Mouse (Mus musculus) right cerebral cortex, adult 18-20 months (tissue): ENCODE measurements around the gene Elmo2.
A peak's percentile ranks its signal among the peaks of the same experiment; 100 is the strongest.

Source experiments
- DNase-seq: peaks from one replicate; pipeline ENCODE4 v3.0.0; 2022; ENCODE audit warnings: mixed read lengths

Elmo2 gene

GRCm38 (mm10) chr2:165326304-165327190, at the start of gene Elmo2:
TSS of gene Elmo2 (minus strand) at chr2:165326479.
- DNase-seq: peak; percentile 98

GRCm38 (mm10) chr2:165376001-165376400, 49.7 kb upstream of the Elmo2 start:
- DNase-seq: no peak

GRCm38 (mm10) chr2:165375478-165375877, 49.2 kb upstream of the Elmo2 start:
- DNase-seq: no peak

GRCm38 (mm10) chr2:165371066-165371465, 44.8 kb upstream of the Elmo2 start:
- DNase-seq: peak; percentile 39

- no peak for DNase-seq
These were observed 44.1 kb upstream of the Elmo2 start for GRCm38 (mm10) chr2:165370348-165370747.

GRCm38 (mm10) chr2:165368496-165368895, 42.2 kb upstream of the Elmo2 start, which contains the start of gene Zfp663:
TSS of gene Zfp663 (minus strand) at chr2:165368729.
- no peak for DNase-seq

- no peak for DNase-seq
These were observed 41.7 kb upstream of the Elmo2 start for GRCm38 (mm10) chr2:165367868-165368439.

- DNase-seq: no peak
These were observed 40.8 kb upstream of the Elmo2 start for GRCm38 (mm10) chr2:165367047-165367520.

- peak; percentile 48 for DNase-seq
These were observed 38.2 kb upstream of the Elmo2 start for GRCm38 (mm10) chr2:165364334-165365091.

GRCm38 (mm10) chr2:165363282-165363681, 37.0 kb upstream of the Elmo2 start:
- DNase-seq: no peak

GRCm38 (mm10) chr2:165360861-165361260, 34.6 kb upstream of the Elmo2 start:
- peak; percentile 49 for DNase-seq

GRCm38 (mm10) chr2:165351828-165352513, 25.7 kb upstream of the Elmo2 start:
- peak; percentile 39 for DNase-seq

- peak; percentile 66 for DNase-seq
These were observed 23.2 kb upstream of the Elmo2 start for GRCm38 (mm10) chr2:165349466-165349865.

GRCm38 (mm10) chr2:165346180-165346579, 19.9 kb upstream of the Elmo2 start:
- no peak for DNase-seq

- DNase-seq: no peak
These were observed 10.9 kb upstream of the Elmo2 start for GRCm38 (mm10) chr2:165337191-165337590.

GRCm38 (mm10) chr2:165332610-165333210, 6.4 kb upstream of the Elmo2 start:
- no peak for DNase-seq

- DNase-seq: no peak
These were observed 3.4 kb upstream of the Elmo2 start for GRCm38 (mm10) chr2:165329703-165330102.

GRCm38 (mm10) chr2:165328746-165329145, 2.5 kb upstream of the Elmo2 start:
- DNase-seq: no peak

GRCm38 (mm10) chr2:165327386-165327785, 1.1 kb upstream of the Elmo2 start:
- no peak for DNase-seq

- no peak for DNase-seq
These were observed 567 bp downstream of the Elmo2 start for GRCm38 (mm10) chr2:165325521-165326303.

GRCm38 (mm10) chr2:165323928-165324327, 2.4 kb downstream of the Elmo2 start:
- no peak for DNase-seq
